Mouse (Mus musculus) layer of hippocampus, adult 2 months (tissue): ENCODE results near the gene Gm17334. TPM values are rescaled to one million over a fixed set of nuclear protein-coding genes. Genes with fewer than 3 reads are reported as not detected.

ENCODE experiments used
- DNase-seq, 2 experiments: peaks; one replicate each; pipeline ENCODE4 v3.0.0; 2022; ENCODE audit warnings: low spot score in 2 of 2
- H3K27ac ChIP-seq: fragments of 200-600 bp; 2 replicates; pipeline ENCODE4 v1.8.1; 2022
- H3K4me3 ChIP-seq: fragments of 200-600 bp; 2 replicates; pipeline ENCODE4 v1.8.1; 2022; ENCODE audit warnings: mild to moderate bottlenecking
- CTCF ChIP-seq: fragments of 200-600 bp; conservative IDR thresholded peaks from 2 replicates; pipeline ENCODE4 v1.8.1; 2022; ENCODE audit warnings: antibody characterized with exemption, mild to moderate bottlenecking, moderate library complexity
- total RNA-seq, 2 experiments: library from RNA; stranded (reverse); gene quantifications; 2 replicates each; pipeline ENCODE4 v1.2.3; 2021

Gene Gm17334
- total RNA-seq, 2 experiments from 2014 or later: 1.1 to 1.6 TPM

- Histone ChIP-seq H3K4me3 (no peak overlapping the region), H3K27ac (no peak overlapping the region)
- no peak for DNase-seq
- no peak for TF ChIP-seq CTCF
Measured at GRCm38 (mm10) chr11:53773641-53774360, 814 bp upstream of the Gm17334 start.

GRCm38 (mm10) chr11:53772536-53772935, 451 bp downstream of the Gm17334 start:
- DNase-seq: no peak
- Histone ChIP-seq H3K27ac (no peak overlapping the region), H3K4me3 (no peak overlapping the region)
- TF ChIP-seq CTCF: no peak

GRCm38 (mm10) chr11:53771001-53771744, 1.8 kb downstream of the Gm17334 start:
- no peak for TF ChIP-seq CTCF
- Histone ChIP-seq H3K4me3 (peak overlapping the region; percentile 83), H3K27ac (no peak overlapping the region)
- DNase-seq: no peak

GRCm38 (mm10) chr11:53770125-53770791, 2.7 kb downstream of the Gm17334 start:
- H3K27ac ChIP-seq: peak overlapping the region; percentile 91
- DNase-seq: peak; percentile 38 to 55
- peak; percentile 18; the same call in 1 of the 2 replicates for TF ChIP-seq CTCF
- H3K4me3 ChIP-seq: peak overlapping the region; percentile 83

- TF ChIP-seq CTCF: no peak
- peak; percentile 83 to 86 for DNase-seq
- H3K4me3 ChIP-seq: peak within 1 kb of the TSS; percentile 83
- peak within 1 kb of the TSS; percentile 91 for H3K27ac ChIP-seq
Measured at GRCm38 (mm10) chr11:53769760-53770124, 3.2 kb downstream of the Gm17334 start, which contains the start of gene Irf1. Gene Irf1, plus strand, starts transcription at chr11:53770014.

- DNase-seq: no peak
- Histone ChIP-seq H3K4me3 (peak overlapping the region; percentile 83), H3K27ac (peak overlapping the region; percentile 78; the same call in 1 of the 2 replicates)
- no peak for TF ChIP-seq CTCF
Measured at GRCm38 (mm10) chr11:53769185-53769576, 3.8 kb downstream of the Gm17334 start.

GRCm38 (mm10) chr11:53768422-53769184, 4.4 kb downstream of the Gm17334 start:
- no peak for DNase-seq
- H3K27ac ChIP-seq: no peak overlapping the region
- H3K4me3 ChIP-seq: no peak overlapping the region
- TF ChIP-seq CTCF: no peak

- Histone ChIP-seq H3K4me3 (no peak overlapping the region), H3K27ac (peak overlapping the region; percentile 91)
- TF ChIP-seq CTCF: no peak
- DNase-seq: no peak
Measured at GRCm38 (mm10) chr11:53764581-53764980, 8.4 kb downstream of the Gm17334 start.

GRCm38 (mm10) chr11:53763496-53764140, 9.4 kb downstream of the Gm17334 start:
- TF ChIP-seq CTCF: peak; percentile 69
- peak; percentile 70 to 71 for DNase-seq
- Histone ChIP-seq H3K27ac (peak overlapping the region; percentile 91), H3K4me3 (peak overlapping the region; percentile 61)

GRCm38 (mm10) chr11:53762827-53763495, 10.0 kb downstream of the Gm17334 start:
- peak overlapping the region; percentile 91 for H3K27ac ChIP-seq
- DNase-seq: peak in 1 of 2 experiments; percentile 25
- no peak for TF ChIP-seq CTCF
- H3K4me3 ChIP-seq: peak overlapping the region; percentile 61

GRCm38 (mm10) chr11:53762426-53762825, 10.6 kb downstream of the Gm17334 start:
- Histone ChIP-seq H3K27ac (peak overlapping the region; percentile 91), H3K4me3 (peak overlapping the region; percentile 61)
- no peak for TF ChIP-seq CTCF
- DNase-seq: no peak
